Mouse (Mus musculus): ENCODE results near the gene Rdh1.

GRCm38 (mm10) chr10:127736916-127737315, 22.6 kb upstream of the Rdh1 start:
- no peak for TF ChIP-seq CTCF (IDR thresholded peaks at IDR 0.05; ENCODE audit: low read depth)
- no peak for TF ChIP-seq EP300 (optimal IDR thresholded peaks at IDR 0.05)
